Mouse (Mus musculus) ovary, adult 18-20 months (tissue): Measurements from ENCODE around the gene Sgms2.

ENCODE experiments used
- DNase-seq: peaks from one replicate; pipeline ENCODE4 v3.0.0; 2022; ENCODE audit warnings: low spot score, mixed read lengths

Gene Sgms2

DNA sequence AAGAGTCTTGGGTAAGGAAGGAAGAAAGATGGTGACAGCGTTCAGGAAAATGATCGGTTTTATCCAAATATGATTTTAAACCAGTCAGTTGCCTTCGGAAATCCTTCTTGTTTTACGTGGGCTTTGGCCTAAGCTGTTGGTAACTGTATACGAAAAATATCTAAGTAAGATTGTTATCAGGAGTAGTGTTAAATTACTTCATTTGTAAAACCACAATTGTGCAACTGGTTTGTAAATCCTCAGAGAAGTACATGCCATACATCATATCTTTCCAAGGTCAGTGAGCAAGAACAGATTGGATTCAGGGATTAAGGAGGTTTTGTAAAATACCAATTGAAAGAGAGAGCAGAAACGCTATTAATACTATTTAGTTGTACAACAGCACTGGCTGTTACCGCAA lies 185.0 kb downstream of the Sgms2 start:
- DNase-seq = no peak

DNA sequence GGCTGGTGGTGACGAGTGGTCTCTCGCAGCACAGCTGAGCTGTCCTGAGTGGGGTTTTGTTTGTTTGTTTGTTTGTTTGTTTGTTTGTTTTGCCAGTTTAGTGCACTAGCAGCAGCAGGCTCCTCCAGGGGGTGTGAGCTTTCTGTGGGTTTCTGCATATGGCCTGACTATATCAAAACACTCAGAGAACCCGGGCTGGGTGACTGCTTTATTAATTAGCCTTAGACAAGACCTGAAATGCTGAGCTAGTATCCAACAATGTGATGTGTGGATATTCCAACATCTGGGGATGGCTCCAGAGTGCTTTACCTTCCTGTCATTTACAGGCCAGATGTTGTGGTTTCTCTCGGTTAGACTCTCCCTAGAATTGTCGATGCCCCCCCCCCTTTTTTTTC lies 187.9 kb downstream of the Sgms2 start:
- no peak for DNase-seq

DNA sequence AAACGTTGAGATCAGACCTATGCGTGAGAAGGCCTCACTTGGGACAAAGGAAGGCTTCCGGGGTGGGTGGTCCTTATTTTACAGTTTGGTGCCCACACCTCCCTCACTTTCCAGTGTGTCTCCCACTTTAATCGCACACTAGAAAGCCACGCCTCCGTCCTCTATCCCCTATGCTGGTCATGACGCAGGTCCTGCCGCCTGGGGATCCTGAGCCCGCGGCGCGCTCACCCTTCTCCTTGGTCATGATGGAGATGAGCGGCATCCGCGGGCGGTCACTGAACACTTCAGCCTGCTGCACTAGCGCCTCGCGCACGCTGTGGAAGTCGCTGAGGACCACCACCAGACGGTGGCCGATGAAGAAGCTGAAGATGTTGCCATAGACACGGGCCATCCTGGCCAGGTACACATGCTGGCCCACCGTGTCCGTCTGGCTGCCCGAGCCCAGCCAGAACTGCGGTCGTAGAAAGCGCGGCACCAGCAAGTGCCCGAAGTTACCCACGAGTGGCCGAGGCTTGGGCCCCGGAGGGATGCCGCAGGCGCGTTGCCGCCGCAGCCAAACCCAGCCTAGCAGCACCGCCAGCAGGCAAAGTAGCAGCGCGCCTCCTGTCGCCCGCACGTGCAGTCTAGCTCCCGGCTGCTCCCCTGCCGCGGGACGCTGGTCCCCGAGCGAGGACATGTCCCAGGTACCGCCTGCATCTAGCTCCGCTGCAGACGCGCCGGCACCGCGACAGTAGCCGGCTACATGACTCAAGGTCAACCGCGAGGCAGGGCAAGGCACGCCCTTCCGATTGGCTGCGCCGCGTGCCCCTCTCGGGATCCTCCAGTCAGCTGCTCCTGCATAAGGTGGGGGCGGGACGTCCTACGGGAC lies 188.5 kb downstream of the Sgms2 start, which contains the start of gene Cyp2u1:
Gene Cyp2u1, minus strand, starts transcription at position 776 of the 868 bp plus-strand sequence.
- DNase-seq = peak; percentile 84

DNA sequence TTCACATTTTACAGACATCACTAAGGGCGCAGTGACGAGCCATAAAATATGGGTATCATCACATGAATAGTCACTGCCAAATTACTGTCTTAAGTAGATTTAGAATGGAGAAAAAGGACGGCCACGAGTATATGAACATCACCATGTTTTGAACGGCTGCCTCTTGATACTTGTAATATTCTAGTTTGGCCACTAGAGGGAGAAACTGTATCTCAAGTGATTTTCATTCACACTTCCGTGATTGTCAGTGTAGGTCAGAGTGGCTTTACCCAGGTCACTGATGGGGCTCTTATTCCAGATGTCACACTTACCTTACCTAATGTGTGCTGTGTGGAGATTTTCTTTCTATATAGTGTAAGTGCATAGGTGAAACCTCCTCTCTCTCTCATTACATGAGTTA lies 191.3 kb downstream of the Sgms2 start:
- no peak for DNase-seq

DNA sequence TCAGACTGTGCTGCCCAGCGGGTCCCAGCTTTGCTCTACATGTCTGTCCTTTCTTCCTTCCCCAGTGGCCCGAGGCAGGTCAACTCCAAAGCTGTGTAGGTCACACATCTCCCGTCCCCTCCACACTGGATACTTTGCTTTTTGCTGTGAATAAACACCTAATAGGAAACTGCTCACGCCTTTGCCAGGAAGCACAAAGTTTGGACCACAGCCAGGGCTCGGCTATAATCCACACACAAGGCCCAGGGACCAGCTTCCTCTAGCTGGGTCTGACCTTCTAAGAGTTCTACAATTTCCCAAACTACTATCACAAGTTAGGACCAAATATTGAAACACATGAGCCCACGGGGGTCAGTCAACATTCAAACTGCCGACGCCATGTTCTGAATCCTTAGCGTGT lies 192.1 kb downstream of the Sgms2 start:
- no peak for DNase-seq

DNA sequence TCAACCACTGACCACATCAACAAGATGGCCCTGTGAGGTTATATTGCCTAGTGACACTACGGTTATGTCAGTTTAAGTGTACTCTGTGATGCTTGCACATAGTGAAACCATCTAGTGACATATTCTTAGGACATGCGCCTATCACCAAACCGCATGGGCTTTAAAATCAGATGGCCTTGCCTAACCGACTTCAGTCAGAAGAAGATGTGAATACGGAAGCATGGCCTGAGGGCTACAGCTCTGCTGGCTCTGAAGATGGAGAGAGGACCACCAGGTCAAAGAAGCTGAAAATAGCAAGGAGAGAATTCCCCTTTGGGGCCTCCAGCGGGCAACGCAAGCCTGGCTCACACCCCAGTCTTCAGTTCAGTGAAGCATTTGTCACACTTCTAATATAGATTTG lies 194.3 kb downstream of the Sgms2 start:
- no peak for DNase-seq

DNA sequence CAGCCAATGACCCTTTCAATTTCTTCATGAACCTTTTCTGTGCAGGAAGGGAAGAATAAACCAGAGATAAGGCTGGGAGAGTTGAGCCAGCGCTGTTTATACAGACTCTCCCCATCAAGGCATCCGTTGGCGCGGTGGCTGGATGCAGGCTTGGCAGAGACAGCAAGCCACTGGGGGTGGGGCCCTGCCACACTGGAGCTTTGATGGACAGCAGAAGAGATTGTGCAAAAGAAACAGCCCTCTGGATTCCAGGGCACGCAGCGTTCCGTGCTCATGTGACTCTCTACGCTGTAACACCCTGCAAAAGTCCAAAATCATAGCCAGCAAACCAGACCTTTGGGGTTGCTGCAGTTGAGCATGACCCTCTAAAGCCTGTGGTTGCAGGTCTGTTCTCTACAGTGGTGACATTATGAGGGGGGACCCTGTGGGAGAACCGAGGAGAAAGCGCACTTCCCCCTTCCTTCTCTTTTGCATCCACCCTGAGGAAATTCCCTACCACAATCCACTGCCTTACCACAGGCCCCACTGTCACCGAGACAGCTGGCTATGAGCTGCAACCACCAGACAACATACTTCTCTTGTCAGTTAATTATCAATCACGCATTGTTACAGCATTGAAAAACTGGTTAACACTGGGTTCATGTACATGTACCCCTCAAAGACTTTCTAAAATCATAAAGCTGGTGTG lies 195.6 kb downstream of the Sgms2 start:
- DNase-seq = no peak

DNA sequence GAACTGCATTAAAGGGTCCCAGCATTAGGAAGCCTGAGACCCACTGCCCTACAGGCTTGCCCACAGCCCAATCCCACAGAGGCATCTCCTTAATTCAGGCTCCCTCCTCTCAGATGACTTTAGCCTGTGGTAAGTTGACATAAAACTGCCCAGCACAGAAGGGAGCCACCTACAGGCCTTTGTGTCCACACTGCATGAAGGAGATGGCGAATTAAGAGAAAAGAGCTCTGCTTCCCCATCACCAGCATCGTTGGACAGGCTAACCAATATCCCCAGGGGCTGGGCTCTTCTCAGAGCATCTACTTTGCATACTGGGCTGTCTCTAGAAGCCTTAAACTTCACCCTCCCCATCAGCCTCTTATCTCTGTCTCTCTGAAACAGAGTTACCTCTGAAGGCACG lies 196.7 kb downstream of the Sgms2 start:
- DNase-seq = no peak

DNA sequence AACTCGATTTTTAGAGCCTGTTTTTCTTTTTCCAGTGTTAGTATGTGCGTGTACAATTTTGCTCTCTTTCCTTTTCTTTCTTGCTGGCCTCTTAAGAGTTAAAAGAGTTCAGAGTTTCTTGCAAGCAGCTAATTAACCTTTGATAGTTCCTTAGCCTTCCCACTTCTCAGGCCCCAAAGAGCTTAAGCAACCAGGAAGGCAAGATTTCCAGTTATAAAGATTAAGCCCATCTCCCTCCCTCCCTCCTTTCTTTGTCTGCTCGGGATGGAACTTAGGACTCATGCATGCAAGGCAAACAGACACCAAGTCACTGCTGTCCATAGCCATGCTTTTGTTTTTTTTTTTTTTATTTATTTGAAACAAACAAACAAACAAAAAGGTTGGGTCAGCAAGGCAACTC lies 198.3 kb downstream of the Sgms2 start:
- no peak for DNase-seq

DNA sequence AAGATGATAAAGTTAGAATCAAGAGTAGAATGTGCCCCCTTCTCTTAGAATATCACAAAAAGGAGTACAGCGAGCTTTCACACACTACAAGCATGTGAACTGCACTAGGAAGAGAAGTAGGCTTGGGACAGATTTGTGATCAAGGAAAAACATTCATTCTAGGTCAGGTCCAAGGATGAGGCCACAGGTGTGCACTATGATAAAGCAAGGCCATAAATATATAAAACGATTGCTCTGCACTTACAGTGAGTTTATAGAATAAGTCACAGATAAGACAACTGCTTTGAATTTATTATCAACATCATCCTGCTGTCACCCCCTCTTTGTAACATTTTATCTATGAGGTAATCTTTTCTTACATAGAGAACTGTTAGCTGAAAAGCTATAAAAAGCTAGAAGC lies 198.9 kb downstream of the Sgms2 start:
- no peak for DNase-seq

DNA sequence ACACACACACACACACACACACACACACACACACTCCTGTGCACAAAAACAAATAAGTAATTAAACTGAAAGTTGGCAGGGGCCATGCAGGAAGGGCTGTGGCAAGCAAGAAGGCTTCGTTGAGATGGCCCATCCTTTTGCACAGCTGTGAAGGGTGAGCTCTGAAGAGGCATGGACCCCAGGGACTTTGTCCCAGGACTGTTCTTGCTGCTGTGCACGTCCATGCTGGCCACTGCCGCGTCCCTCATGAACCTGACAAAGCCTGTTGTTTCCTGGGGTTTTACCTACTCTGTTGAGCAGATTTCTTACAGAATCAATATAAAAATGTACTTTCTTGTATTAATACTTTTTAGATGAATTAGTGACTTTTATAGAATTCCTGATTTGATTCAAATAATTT lies 199.3 kb downstream of the Sgms2 start:
- no peak for DNase-seq

DNA sequence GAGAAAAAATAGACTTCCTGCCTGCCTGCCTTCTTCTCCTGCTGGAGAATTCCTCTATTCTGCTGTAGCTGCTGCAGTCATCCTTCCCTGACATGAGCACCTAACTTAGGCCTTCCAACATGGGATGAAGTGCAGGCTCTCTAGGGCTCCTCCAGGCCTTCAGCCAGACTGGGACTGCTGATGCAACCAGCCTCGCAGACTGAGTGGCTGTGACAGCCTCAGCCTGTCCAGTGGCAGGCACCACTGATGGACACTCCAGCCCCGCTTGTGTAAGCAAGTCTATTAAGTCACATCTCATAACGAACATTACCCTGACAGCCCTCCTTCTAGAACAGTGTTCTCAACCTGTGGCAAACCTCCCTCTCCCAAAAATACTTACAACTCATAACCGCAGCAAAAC lies 217.1 kb downstream of the Sgms2 start:
- no peak for DNase-seq

DNA sequence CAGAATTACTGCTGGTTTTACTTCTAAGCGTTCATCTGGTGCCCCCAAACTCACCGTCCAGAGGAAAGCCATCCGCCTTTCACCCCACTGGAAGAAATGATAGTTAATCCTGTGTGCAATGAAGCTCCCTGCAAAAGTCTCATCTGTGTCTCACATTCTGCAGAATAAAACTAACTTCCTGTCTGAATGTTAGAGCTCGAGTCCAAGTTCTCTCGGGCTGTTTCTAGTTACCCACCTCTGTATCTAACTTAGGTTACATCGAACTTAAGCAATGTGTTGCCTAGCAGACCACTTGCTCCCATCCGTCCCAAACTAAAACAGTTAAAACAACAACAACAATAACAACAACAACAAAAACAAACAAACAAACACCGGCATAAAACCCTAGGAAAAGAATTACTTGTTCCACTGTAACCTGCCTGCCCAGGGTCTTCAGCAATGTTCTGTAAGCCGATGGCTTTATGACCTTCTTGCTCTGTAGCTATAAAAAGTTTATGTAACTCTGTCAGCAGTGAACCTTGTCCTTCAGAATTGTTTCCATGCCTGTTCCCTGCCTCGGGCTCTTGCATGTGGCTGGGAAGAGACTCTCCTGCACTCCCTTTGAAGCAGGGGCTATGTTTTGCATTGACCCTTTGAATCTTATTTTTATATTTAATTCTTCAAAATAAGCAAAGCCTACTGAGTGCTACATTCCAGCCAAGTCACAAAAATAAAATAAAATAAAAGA lies 218.7 kb downstream of the Sgms2 start:
- no peak for DNase-seq

DNA sequence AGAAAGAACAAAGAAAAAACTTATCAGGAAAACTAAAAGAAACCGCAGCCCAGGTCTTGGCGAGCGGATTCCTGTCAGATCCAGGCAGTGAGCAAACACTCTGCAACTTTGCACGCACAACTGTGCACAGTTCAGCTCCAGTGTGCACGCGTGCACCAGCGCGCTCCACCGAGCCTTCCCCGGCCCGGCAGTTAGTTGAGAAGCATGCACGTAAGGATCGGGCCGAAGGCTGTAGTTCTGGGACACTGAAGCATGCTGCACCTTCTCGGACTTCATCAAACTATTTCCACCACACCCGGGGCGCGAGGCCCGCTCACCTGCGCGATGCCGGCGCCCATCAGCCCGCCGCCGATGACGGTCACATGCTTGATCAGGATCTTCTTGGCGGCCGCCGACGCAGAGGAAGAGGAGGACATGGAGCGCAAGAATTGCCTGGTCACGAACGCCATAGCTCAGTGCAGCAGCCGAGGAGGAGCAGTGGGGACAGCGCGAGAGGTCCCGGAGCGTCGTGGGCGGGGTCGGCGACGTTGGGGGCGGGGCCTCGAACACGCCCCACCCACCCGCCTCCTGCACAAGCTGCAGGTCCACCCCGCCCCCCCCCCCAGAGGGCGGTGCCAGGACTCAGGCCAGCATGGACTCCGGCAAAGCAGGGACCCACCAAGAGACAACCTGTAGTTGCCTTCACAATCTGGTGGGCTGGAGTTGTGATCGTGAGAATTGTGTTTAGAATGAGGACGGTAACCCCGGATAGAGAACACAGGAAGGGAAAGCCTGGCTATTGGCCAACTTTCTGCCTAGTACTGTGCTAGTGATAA lies 219.4 kb downstream of the Sgms2 start, which contains the start of gene Hadh:
Gene Hadh, minus strand, starts transcription at position 543 of the 815 bp plus-strand sequence.
- peak; percentile 81 for DNase-seq

DNA sequence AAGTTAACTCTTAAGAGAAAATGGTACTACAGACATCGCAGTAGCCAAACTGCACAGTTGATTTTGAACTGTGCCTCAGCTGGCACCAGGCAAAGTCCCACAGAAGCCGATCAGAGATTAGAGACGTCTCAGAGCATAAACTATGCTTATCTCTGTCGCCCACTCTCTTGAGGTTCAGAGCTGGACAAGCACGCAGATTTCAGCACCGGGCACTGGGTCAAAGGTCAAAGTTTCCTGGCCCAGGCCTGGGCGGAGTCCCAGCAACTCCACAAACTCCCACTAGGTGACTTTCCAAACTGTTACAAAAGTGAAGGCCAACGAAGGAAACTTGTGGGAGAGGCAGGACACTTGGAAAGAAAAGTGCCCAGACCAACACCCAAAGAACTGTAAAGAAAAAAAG lies 220.1 kb downstream of the Sgms2 start:
- DNase-seq = peak; percentile 30

DNA sequence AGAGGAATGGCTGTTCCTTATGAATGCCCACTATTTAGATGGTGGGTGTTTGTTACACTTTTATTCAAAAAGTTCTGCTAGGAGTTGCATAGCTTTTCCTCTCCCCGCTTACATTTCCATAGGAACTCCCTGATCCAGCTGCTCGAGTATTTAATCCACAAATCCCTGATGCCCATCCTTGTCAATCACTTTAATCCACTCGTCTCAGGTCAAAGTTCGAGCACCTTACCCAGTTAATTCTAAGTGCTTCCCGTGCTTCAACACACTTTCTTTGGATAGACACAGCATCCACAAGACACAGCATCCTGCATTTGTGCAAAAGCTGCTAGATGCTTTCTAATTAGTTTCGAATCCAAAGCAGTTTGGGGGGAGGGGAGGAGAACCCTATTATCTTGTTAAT lies 220.8 kb downstream of the Sgms2 start:
- DNase-seq = no peak
